Mouse (Mus musculus) sigmoid colon, adult 10 weeks (tissue): ENCODE data around the gene Daam2. TPM values are rescaled to one million over a fixed set of nuclear protein-coding genes. Genes with fewer than 3 reads are reported as not detected.

Experiments
- polyA plus RNA-seq: library from polyadenylated mRNA; stranded (reverse); fragments of 350-450 nt; fragmentation: Illumina TruSeq; extraction: RNeasy Lipid Tissue Mini Kit (QIAGEN cat#74804); gene quantifications from one replicate; pipeline ENCODE4 v1.2.3, GENCODE M21; 2014; ENCODE audit warnings: low read depth, low replicate concordance

Daam2 gene
- polyA plus RNA-seq: 1.2 TPM

GRCm38 (mm10) chr17:49563830-49564470, at the start of gene Daam2:
Gene Daam2, minus strand, starts transcription at chr17:49564343.

GRCm38 (mm10) chr17:49428239-49428688, 135.9 kb downstream of the Daam2 start, which contains the start of gene Mocs1:
Gene Mocs1, plus strand, starts transcription at chr17:49428362.

Other genes with a start within 250 kb of the Daam2 start
- gene Mocs1, start 136.0 kb downstream of the Daam2 start, polyA plus RNA-seq: 2.3 TPM
- gene Kif6, start 50.8 kb upstream of the Daam2 start, polyA plus RNA-seq: not detected